Mouse (Mus musculus): ENCODE data around the gene Vmp1. TPM values are rescaled to one million over a fixed set of nuclear protein-coding genes. Genes with fewer than 3 reads are reported as not detected.

The Vmp1 gene
- total RNA-seq, 2 experiments from 2014 or later: 55.3 to 59.2 TPM

- DNase-seq: no peak
- intact Hi-C loops (cut with DNase I): no loop called here
These were observed 149.3 kb downstream of the Vmp1 start for GRCm38 (mm10) chr11:86534201-86534910.

Small RNA genes lying within 50 kb of the gene (microRNA-seq; reads per million reads assigned to microRNA genes)
- 556 to 6,933 reads per million in 2 experiments for gene Mir21a

Other genes starting within 250 kb of the Vmp1 start
- gene Rnft1, start 199.2 kb downstream of the Vmp1 start, total RNA-seq (2021): 10 to 100 TPM; 25.2 to 28.6 TPM
- 10 to 100 TPM; 22.5 to 24.4 TPM for gene Rps6kb1, start 139.0 kb downstream of the Vmp1 start, total RNA-seq (2021)
- 1 to 10 TPM; 5.9 to 7.1 TPM for gene Tubd1, start 138.8 kb downstream of the Vmp1 start, total RNA-seq (2021)
- 1 to 10 TPM; 7.0 to 7.2 TPM for gene Ptrh2, start 149 bp upstream of the Vmp1 start, total RNA-seq (2021)
- 100 to 1,000 TPM; 159 to 171 TPM for gene Cltc, start 73.7 kb upstream of the Vmp1 start, total RNA-seq (2021)
- gene Dhx40, start 123.9 kb upstream of the Vmp1 start, total RNA-seq (2021): 10 to 100 TPM; 15.1 to 18.0 TPM